Mouse (Mus musculus) midbrain, embryonic 16.5 days (tissue): ENCODE measurements around the gene Ctsh. TPM values are rescaled to one million over a fixed set of nuclear protein-coding genes. Genes with fewer than 3 reads are reported as not detected.
"Not testable (repeated sequence)": the region's sequence is repeated elsewhere in the genome, so short reads cannot be mapped to it uniquely, and the experiment has no call there.

Experiments
- ATAC-seq: fragments of 200-750 bp; cut with Nextera tagmentation; 2 replicates; pipeline ENCODE4 v1.8.0; 2017; ENCODE audit warnings: moderate TSS enrichment
- H3K27ac ChIP-seq: fragments of 300-500 bp; sonication (generic); 2 replicates; pipeline ENCODE4 v1.5.1; 2014; ENCODE audit warnings: mild to moderate bottlenecking, low read length, mixed read lengths
- H3K27me3 ChIP-seq: fragments of 300-500 bp; sonication (generic); 2 replicates; pipeline ENCODE4 v1.6.1; 2014; ENCODE audit warnings: low read depth, low read length, mixed read lengths; ENCODE audit not compliant: control insufficient read depth, insufficient read depth
- H3K36me3 ChIP-seq: fragments of 300-500 bp; sonication (generic); 2 replicates; pipeline ENCODE4 v1.6.1; 2014; ENCODE audit warnings: mild to moderate bottlenecking, low read length, moderate library complexity, mixed read lengths; ENCODE audit not compliant: control insufficient read depth, insufficient read depth
- H3K4me1 ChIP-seq: fragments of 300-500 bp; sonication (generic); 2 replicates; pipeline ENCODE4 v1.6.1; 2014; ENCODE audit warnings: mild to moderate bottlenecking, low read length, mixed read lengths; ENCODE audit not compliant: control insufficient read depth, insufficient read depth
- H3K4me2 ChIP-seq: fragments of 300-500 bp; sonication (generic); 2 replicates; pipeline ENCODE4 v1.6.1; 2014; ENCODE audit warnings: mild to moderate bottlenecking, low read length, mixed read lengths
- H3K4me3 ChIP-seq: fragments of 300-500 bp; sonication (generic); 2 replicates; pipeline ENCODE4 v1.5.1; 2014; ENCODE audit warnings: low read depth, mild to moderate bottlenecking, low read length, moderate library complexity, mixed read lengths
- H3K9ac ChIP-seq: fragments of 300-500 bp; sonication (generic); 2 replicates; pipeline ENCODE4 v1.6.1; 2014; ENCODE audit warnings: low read depth, low read length, mixed read lengths
- H3K9me3 ChIP-seq: fragments of 300-500 bp; sonication (generic); replicated peaks from 2 replicates; pipeline ENCODE4 v1.6.1; 2014; ENCODE audit warnings: mild to moderate bottlenecking, low read length, mixed read lengths; ENCODE audit not compliant: control insufficient read depth, poor library complexity, severe bottlenecking
- WGBS: fragments of 180-500 bp; shearing (Covaris S2); extraction: QIAGEN DNeasy Blood & Tissue Kit; methylation state at CpG from one replicate; pipeline ENCODE4 v1.1.7; 2014; 5-methylcytosine and 5-hydroxymethylcytosine counted together
- polyA plus RNA-seq: library from polyadenylated mRNA; unstranded; fragments of >200 nt; fragmentation: Nextera tagmentation; extraction: Ambion mirVana; gene quantifications from 2 replicates; pipeline ENCODE4 v1.2.1, GENCODE M21; 2015

Ctsh gene
- polyA plus RNA-seq, 1 experiment from 2014 or later: 25.2 TPM

GRCm38 (mm10) chr9:90047937-90048627, 5.9 kb upstream of the Ctsh start:
- Histone ChIP-seq H3K9me3 (no peaks in the 10 kb centered on the region), H3K4me2 (no peak overlapping the region), H3K36me3 (no peaks in the 10 kb centered on the region), H3K27me3 (no peaks in the 10 kb centered on the region), H3K4me3 (no peak overlapping the region), H3K27ac (no peak overlapping the region; the same call in 1 of the 2 replicates), H3K9ac (no peak overlapping the region), H3K4me1 (no peaks in the 10 kb centered on the region)
- 70% methylated on average over 5 of the region's 5 CpGs for WGBS
- no peak for ATAC-seq

GRCm38 (mm10) chr9:90054371-90055145, 606 bp downstream of the Ctsh start:
- Histone ChIP-seq H3K4me1 (peaks cover 6% of the 10 kb centered on the region; the same call in 1 of the 2 replicates), H3K36me3 (no peaks in the 10 kb centered on the region), H3K4me3 (peak overlapping the region; percentile 42), H3K4me2 (peak overlapping the region; percentile 79), H3K9me3 (no peaks in the 10 kb centered on the region), H3K27me3 (no peaks in the 10 kb centered on the region), H3K9ac (peak overlapping the region; percentile 47), H3K27ac (no peak overlapping the region)
- WGBS: under 1% methylated on average over 37 of the region's 37 CpGs
- ATAC-seq: peak; percentile 85

GRCm38 (mm10) chr9:90055409-90055808, 1.5 kb downstream of the Ctsh start:
- no peak overlapping the region for H3K9ac ChIP-seq
- H3K4me3 ChIP-seq: no peak overlapping the region
- 53% methylated on average over 5 of the region's 5 CpGs for WGBS
- no peaks in the 10 kb centered on the region for H3K9me3 ChIP-seq
- peaks cover 6% of the 10 kb centered on the region; the same call in 1 of the 2 replicates for H3K4me1 ChIP-seq
- H3K27ac ChIP-seq: no peak overlapping the region
- H3K36me3 ChIP-seq: no peaks in the 10 kb centered on the region
- ATAC-seq: no peak
- no peaks in the 10 kb centered on the region for H3K27me3 ChIP-seq
- H3K4me2 ChIP-seq: no peak overlapping the region

- 85% methylated on average over 3 of the region's 3 CpGs for WGBS
- no peak overlapping the region for H3K27ac ChIP-seq
These were observed 2.0 kb downstream of the Ctsh start for GRCm38 (mm10) chr9:90055911-90056310.

GRCm38 (mm10) chr9:90056716-90057115, 2.8 kb downstream of the Ctsh start:
- no peaks in the 10 kb centered on the region for H3K36me3 ChIP-seq
- no peak overlapping the region for H3K27ac ChIP-seq
- H3K4me1 ChIP-seq: peaks cover 6% of the 10 kb centered on the region; the same call in 1 of the 2 replicates
- no peaks in the 10 kb centered on the region for H3K27me3 ChIP-seq
- H3K9ac ChIP-seq: no peak overlapping the region
- H3K4me2 ChIP-seq: no peak overlapping the region
- ATAC-seq: no peak
- no peak overlapping the region for H3K4me3 ChIP-seq
- WGBS: 90% methylated on average over 2 of the region's 2 CpGs
- no peaks in the 10 kb centered on the region for H3K9me3 ChIP-seq

More at GRCm38 (mm10) chr9:90055911-90056310, 2.0 kb downstream of the Ctsh start:
- Histone ChIP-seq H3K4me3 (no peak overlapping the region), H3K4me2 (no peak overlapping the region), H3K9ac (no peak overlapping the region), H3K9me3 (no peaks in the 10 kb centered on the region), H3K4me1 (peaks cover 6% of the 10 kb centered on the region; the same call in 1 of the 2 replicates), H3K36me3 (no peaks in the 10 kb centered on the region), H3K27me3 (no peaks in the 10 kb centered on the region)
- ATAC-seq: no peak

- ATAC-seq: no peak
- Histone ChIP-seq H3K9me3 (no peaks in the 10 kb centered on the region), H3K27ac (no peak overlapping the region), H3K27me3 (no peaks in the 10 kb centered on the region), H3K4me3 (no peak overlapping the region), H3K9ac (no peak overlapping the region), H3K4me1 (no peaks in the 10 kb centered on the region), H3K4me2 (no peak overlapping the region), H3K36me3 (no peaks in the 10 kb centered on the region)
- 90% methylated on average over 9 of the region's 9 CpGs for WGBS
These were observed 6.0 kb downstream of the Ctsh start for GRCm38 (mm10) chr9:90059828-90060573.

- 86% methylated on average over 2 of the region's 2 CpGs for WGBS
- Histone ChIP-seq H3K9ac (no peak overlapping the region), H3K4me1 (no peaks in the 10 kb centered on the region), H3K4me2 (no peak overlapping the region), H3K36me3 (no peaks in the 10 kb centered on the region), H3K9me3 (no peaks in the 10 kb centered on the region), H3K4me3 (no peak overlapping the region), H3K27me3 (no peaks in the 10 kb centered on the region), H3K27ac (no peak overlapping the region)
- no peak for ATAC-seq
These were observed 6.6 kb downstream of the Ctsh start for GRCm38 (mm10) chr9:90060574-90060875.

GRCm38 (mm10) chr9:90060932-90061331, 7.0 kb downstream of the Ctsh start:
- 90% methylated on average over 5 of the region's 5 CpGs for WGBS
- H3K27me3 ChIP-seq, ATAC-seq: not testable (repeated sequence)

GRCm38 (mm10) chr9:90067341-90067740, 13.4 kb downstream of the Ctsh start:
- Histone ChIP-seq H3K36me3 (no peaks in the 10 kb centered on the region), H3K27ac (no peak overlapping the region), H3K4me2 (no peak overlapping the region), H3K9ac (no peak overlapping the region), H3K9me3 (no peaks in the 10 kb centered on the region), H3K4me3 (no peak overlapping the region), H3K27me3 (no peaks in the 10 kb centered on the region), H3K4me1 (no peaks in the 10 kb centered on the region)
- no peak for ATAC-seq
- WGBS: 88% methylated on average over 2 of the region's 2 CpGs

More at GRCm38 (mm10) chr9:90060932-90061331, 7.0 kb downstream of the Ctsh start:
- not testable (repeated sequence) for H3K4me2 ChIP-seq, H3K4me1 ChIP-seq, H3K9ac ChIP-seq, H3K9me3 ChIP-seq, H3K4me3 ChIP-seq, H3K27ac ChIP-seq, H3K36me3 ChIP-seq
